Mouse (Mus musculus) kidney, postnatal 0 days (tissue): ENCODE results near the gene Apbb2. TPM values are rescaled to one million over a fixed set of nuclear protein-coding genes. Genes with fewer than 3 reads are reported as not detected.

Experiments used
- ATAC-seq: fragments of 200-750 bp; cut with Nextera tagmentation; replicated peaks from 2 replicates; pipeline ENCODE4 v1.8.0; 2017; ENCODE audit warnings: low read depth, moderate number of reproducible peaks, moderate TSS enrichment, moderate library complexity; ENCODE audit not compliant: low FRiP score
- DNase-seq: peaks from one replicate; pipeline ENCODE4 v3.0.0-alpha.2; 2016; ENCODE audit warnings: low spot score
- H3K27ac ChIP-seq: fragments of 300-500 bp; sonication (generic); 2 replicates; pipeline ENCODE4 v1.5.1; 2014; ENCODE audit warnings: mild to moderate bottlenecking
- H3K27me3 ChIP-seq: fragments of 300-500 bp; sonication (generic); 2 replicates; pipeline ENCODE4 v1.6.1; 2014; ENCODE audit warnings: low read length, mixed read lengths; ENCODE audit not compliant: insufficient read depth
- H3K36me3 ChIP-seq: fragments of 300-500 bp; sonication (generic); 2 replicates; pipeline ENCODE4 v1.6.1; 2014; ENCODE audit warnings: low read length, mixed read lengths; ENCODE audit not compliant: insufficient read depth
- H3K4me1 ChIP-seq: fragments of 300-500 bp; sonication (generic); replicated peaks from 2 replicates; pipeline ENCODE4 v1.6.1; 2014; ENCODE audit warnings: antibody characterized with exemption, low read length, mixed read lengths; ENCODE audit not compliant: insufficient read depth
- H3K4me2 ChIP-seq: fragments of 300-500 bp; sonication (generic); 2 replicates; pipeline ENCODE4 v1.6.1; 2014; ENCODE audit warnings: mild to moderate bottlenecking, low read length, moderate library complexity, mixed read lengths
- H3K4me3 ChIP-seq: fragments of 300-500 bp; sonication (generic); replicated peaks from 2 replicates; pipeline ENCODE4 v1.5.1; 2014; ENCODE audit warnings: low read depth, low read length
- H3K9ac ChIP-seq: fragments of 300-500 bp; sonication (generic); 2 replicates; pipeline ENCODE4 v1.6.1; 2014; ENCODE audit warnings: low read depth, low read length
- H3K9me3 ChIP-seq: fragments of 300-500 bp; sonication (generic); replicated peaks from 2 replicates; pipeline ENCODE4 v1.6.1; 2016; ENCODE audit warnings: low read length, inconsistent platforms, mixed read lengths
- CTCF ChIP-seq: IDR thresholded peaks from 2 replicates; pipeline ENCODE4 v1.5.1; 2016; ENCODE audit warnings: antibody characterized with exemption, low read depth, mild to moderate bottlenecking, moderate library complexity
- WGBS: fragments of 180-500 bp; shearing (Covaris S2); extraction: QIAGEN DNeasy Blood & Tissue Kit; methylation state at CpG from one replicate; pipeline ENCODE4 v1.1.7; 2014; 5-methylcytosine and 5-hydroxymethylcytosine counted together
- polyA plus RNA-seq: library from polyadenylated mRNA; unstranded; fragments of >200 nt; fragmentation: Nextera tagmentation; extraction: Ambion mirVana; gene quantifications from 2 replicates; pipeline ENCODE4 v1.2.1, GENCODE M21; 2015

The Apbb2 gene
- polyA plus RNA-seq, 1 experiment from 2014 or later = 47.0 TPM

- Histone ChIP-seq H3K9me3 (no peaks in the 10 kb centered on the region), H3K4me2 (0 out of 2 replicates have a peak overlapping the region, but pooled peaks have one; percentile 27), H3K4me1 (peaks cover 24% of the 10 kb centered on the region), H3K4me3 (no peak overlapping the region), H3K9ac (no peak overlapping the region), H3K27ac (peak overlapping the region; percentile 82), H3K27me3 (no peaks in the 10 kb centered on the region), H3K36me3 (no peaks in the 10 kb centered on the region)
- 26% methylated on average over 4 of the region's 4 CpGs for WGBS
- DNase-seq (peak; percentile 77), ATAC-seq (peak; percentile 35; the same call in 1 of the 2 replicates)
- TF ChIP-seq CTCF = peak; percentile 27; the same call in 1 of the 2 replicates
Observed at GRCm38 (mm10) chr5:66496881-66497360, 121.7 kb downstream of the Apbb2 start.

- Histone ChIP-seq H3K4me3 (no peak overlapping the region), H3K36me3 (no peaks in the 10 kb centered on the region), H3K9ac (no peak overlapping the region), H3K27me3 (no peaks in the 10 kb centered on the region), H3K9me3 (no peaks in the 10 kb centered on the region), H3K4me2 (no peak overlapping the region), H3K27ac (no peak overlapping the region), H3K4me1 (peaks cover 24% of the 10 kb centered on the region)
- WGBS = 37% methylated on average over 4 of the region's 4 CpGs
- no peak for ATAC-seq
- no peak for TF ChIP-seq CTCF
- no peak for DNase-seq
Observed at GRCm38 (mm10) chr5:66494651-66495050, 123.9 kb downstream of the Apbb2 start.

- TF ChIP-seq CTCF = no peak
- peaks cover 27% of the 10 kb centered on the region for H3K4me1 ChIP-seq
- no peaks in the 10 kb centered on the region for H3K27me3 ChIP-seq
- no peak overlapping the region for H3K4me2 ChIP-seq
- H3K9me3 ChIP-seq = no peaks in the 10 kb centered on the region
- DNase-seq (no peak), ATAC-seq (no peak)
- H3K36me3 ChIP-seq = no peaks in the 10 kb centered on the region
- no peak overlapping the region for H3K9ac ChIP-seq
- WGBS = 81% methylated on average over 4 of the region's 4 CpGs
- no peak overlapping the region for H3K27ac ChIP-seq
- H3K4me3 ChIP-seq = no peak overlapping the region
Observed at GRCm38 (mm10) chr5:66492563-66492960, 126.0 kb downstream of the Apbb2 start.

- WGBS = 77% methylated on average over 14 of the region's 14 CpGs
Observed at GRCm38 (mm10) chr5:66491907-66492562, 126.5 kb downstream of the Apbb2 start.

GRCm38 (mm10) chr5:66486028-66486427 is 132.6 kb downstream of the Apbb2 start:
- ATAC-seq = no peak
- 59% methylated on average over 7 of the region's 7 CpGs for WGBS
- no peaks in the 10 kb centered on the region for H3K27me3 ChIP-seq
- H3K36me3 ChIP-seq = no peaks in the 10 kb centered on the region
- H3K4me2 ChIP-seq = no peak overlapping the region
- H3K9me3 ChIP-seq = no peaks in the 10 kb centered on the region
- H3K4me1 ChIP-seq = 0 out of 2 replicates have a peak, but pooled peaks cover 10% of the 10 kb centered on the region
- no peak overlapping the region for H3K4me3 ChIP-seq
- no peak overlapping the region for H3K27ac ChIP-seq
- TF ChIP-seq CTCF = no peak
- no peak overlapping the region for H3K9ac ChIP-seq
- no peak for DNase-seq

More at GRCm38 (mm10) chr5:66491907-66492562, 126.5 kb downstream of the Apbb2 start:
- Histone ChIP-seq H3K27me3 (no peaks in the 10 kb centered on the region), H3K4me2 (no peak overlapping the region), H3K36me3 (no peaks in the 10 kb centered on the region), H3K9ac (no peak overlapping the region), H3K4me3 (no peak overlapping the region), H3K9me3 (no peaks in the 10 kb centered on the region), H3K27ac (no peak overlapping the region), H3K4me1 (peaks cover 23% of the 10 kb centered on the region)
- no peak for TF ChIP-seq CTCF
- ATAC-seq (no peak), DNase-seq (no peak)

- Histone ChIP-seq H3K4me1 (0 out of 2 replicates have a peak, but pooled peaks cover 3% of the 10 kb centered on the region), H3K4me3 (no peak overlapping the region), H3K9me3 (no peaks in the 10 kb centered on the region), H3K4me2 (no peak overlapping the region), H3K36me3 (no peaks in the 10 kb centered on the region), H3K27me3 (no peaks in the 10 kb centered on the region), H3K9ac (no peak overlapping the region), H3K27ac (no peak overlapping the region)
- DNase-seq = no peak
- WGBS = 81% methylated on average over 10 of the region's 10 CpGs
- no peak for ATAC-seq
- TF ChIP-seq CTCF = no peak
Observed at GRCm38 (mm10) chr5:66476266-66476665, 142.3 kb downstream of the Apbb2 start.
